Mouse (Mus musculus): ENCODE data around the gene Utp14a.

The Utp14a gene

DNA sequence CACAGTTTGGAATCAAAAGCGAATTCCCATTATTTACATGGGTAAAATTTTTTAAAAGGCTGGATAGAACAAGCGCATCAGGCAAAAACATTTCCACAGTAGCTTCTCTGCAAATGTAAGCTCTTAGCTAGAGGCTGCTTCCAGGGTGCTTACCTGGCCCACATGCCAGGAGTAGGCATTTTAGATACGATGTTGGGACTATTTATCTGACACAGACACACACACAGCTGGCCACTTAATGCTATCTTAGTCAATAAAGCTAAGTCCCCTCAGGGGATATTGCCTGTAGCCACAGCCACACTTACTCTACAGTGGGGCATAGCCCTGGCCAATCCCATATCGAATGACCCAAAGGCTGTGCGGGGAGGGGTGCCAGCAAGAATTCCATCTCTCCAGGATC, 55.1 kb downstream of the Utp14a start:
- DNase-seq (ENCODE audit: low spot score): peak; percentile 18

DNA sequence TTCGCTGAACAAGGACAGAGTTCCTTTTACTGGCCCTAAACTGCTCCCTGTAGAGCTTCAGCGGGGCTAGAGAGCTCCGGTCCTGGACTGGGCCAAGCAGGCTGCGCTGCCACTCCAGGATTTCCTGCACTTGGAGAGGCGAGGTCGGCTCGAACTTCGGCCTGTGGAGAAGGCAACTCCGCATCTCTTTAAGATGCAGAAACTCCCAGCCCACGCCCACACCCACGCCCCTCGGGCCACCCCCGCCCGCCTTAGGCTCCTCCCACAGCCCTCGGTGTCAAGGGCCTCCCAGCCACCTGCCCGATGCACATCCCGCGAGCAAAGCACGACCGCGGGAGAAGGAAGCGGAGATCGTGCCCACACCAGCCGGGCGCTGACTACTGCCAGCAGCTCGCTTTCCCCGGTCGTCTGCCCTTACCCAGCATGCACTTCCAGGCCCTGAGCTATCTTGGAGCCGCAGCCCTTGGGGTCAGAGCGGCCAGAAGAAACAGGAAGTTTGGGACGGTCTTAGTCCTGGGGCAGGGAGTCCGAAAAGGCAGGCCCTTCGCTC, 57.9 kb downstream of the Utp14a start:
- DNase-seq (ENCODE audit: low spot score): peak; percentile 86

DNA sequence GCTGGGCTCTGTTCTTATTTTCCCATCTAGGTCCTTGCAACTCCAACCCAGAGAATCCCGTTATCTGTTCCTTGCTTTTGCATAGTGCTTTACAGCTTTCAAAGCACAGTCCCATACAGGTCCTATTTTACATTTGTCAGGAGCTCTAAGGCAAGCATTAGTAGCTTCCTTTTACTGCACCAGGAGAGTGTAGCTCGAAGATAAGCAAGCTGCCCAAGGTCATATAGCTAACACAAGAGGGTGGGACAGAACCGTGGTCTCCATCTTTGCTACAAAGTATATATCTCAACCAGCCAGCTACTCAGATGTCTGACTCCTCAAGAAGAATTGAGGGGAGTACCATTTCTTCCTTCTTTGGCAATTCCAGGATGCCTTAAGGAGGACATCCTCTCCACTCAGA, 60.8 kb downstream of the Utp14a start:
- DNase-seq (ENCODE audit: low spot score): no peak

DNA sequence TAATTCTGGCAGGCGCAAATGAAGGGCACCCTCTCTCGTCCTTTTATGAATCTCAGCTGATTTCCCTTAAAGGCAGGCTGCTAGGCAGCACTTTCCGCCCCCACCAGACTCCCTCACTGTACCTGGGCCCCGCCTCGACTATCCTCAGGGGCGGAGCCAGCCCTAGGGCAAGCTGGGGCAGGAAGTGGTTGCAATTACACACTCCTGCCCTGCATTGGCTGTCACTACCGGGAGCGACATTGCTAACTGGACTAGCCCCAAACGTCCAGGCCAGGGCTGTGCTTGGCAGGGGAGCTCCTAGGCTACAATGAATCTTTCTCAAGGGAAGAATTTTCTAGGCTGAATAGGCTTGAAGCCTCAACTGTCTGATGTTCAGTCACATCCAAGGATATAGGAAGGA, 61.5 kb downstream of the Utp14a start:
- peak; percentile 38 for DNase-seq (ENCODE audit: low spot score)

Data from spleen, adult 12 weeks (tissue).